Mouse (Mus musculus): ENCODE data around the gene Etv1. TPM values are rescaled to one million over a fixed set of nuclear protein-coding genes. Genes with fewer than 3 reads are reported as not detected.
"Not testable (repeated sequence)": the region's sequence is repeated elsewhere in the genome, so short reads cannot be mapped to it uniquely, and the experiment has no call there.

Gene Etv1
- polyA plus RNA-seq, 1 experiment from 2014 or later: 39.3 TPM

- Histone ChIP-seq H3K4me3 (no peak overlapping the region), H3K36me3 (no peaks in the 10 kb centered on the region), H3K9ac (replicated peaks) (no peak overlapping the region), H3K4me2 (replicated peaks) (no peak overlapping the region), H3K27ac (replicated peaks) (no peak overlapping the region), H3K27me3 (no peaks in the 10 kb centered on the region), H3K4me1 (no peaks in the 10 kb centered on the region), H3K9me3 (no peaks in the 10 kb centered on the region)
- 59% methylated on average over 10 of the region's 10 CpGs for WGBS
- no peak for ATAC-seq (replicated peaks)
Observed at GRCm38 (mm10) chr12:38824405-38824804, 45.2 kb downstream of the Etv1 start.

GRCm38 (mm10) chr12:38832981-38833380, 53.8 kb downstream of the Etv1 start:
- no peaks in the 10 kb centered on the region for H3K36me3 ChIP-seq
- WGBS: 92% methylated on average over 10 of the region's 10 CpGs

DNA sequence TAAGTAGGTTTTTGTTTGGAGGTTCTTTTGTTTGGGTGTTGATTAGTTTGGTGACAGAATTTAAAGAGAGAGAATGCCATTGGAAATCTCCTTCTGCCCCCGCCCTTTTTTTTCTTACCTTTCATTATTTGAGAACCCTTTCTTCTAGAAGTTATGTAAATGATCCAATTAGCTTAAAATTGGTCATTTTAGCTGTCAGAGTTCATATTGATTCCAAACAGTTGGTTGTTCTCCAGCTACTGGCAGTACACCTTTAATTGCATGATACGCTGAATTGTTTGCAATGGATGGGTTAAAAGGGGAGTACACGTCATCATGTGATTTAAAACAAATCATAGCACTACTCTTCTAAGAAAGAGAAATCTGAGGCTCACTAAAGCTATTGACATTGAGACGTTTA, 55.4 kb downstream of the Etv1 start:
- no peak overlapping the region for H3K4me3 ChIP-seq
- ATAC-seq (replicated peaks): no peak
- no peak overlapping the region for H3K9ac ChIP-seq (replicated peaks)
- 19% methylated on average over 4 of the region's 4 CpGs for WGBS
- H3K4me1 ChIP-seq: peaks cover 8% of the 10 kb centered on the region; the same call in 1 of the 2 replicates
- H3K9me3 ChIP-seq: no peaks in the 10 kb centered on the region
- no peak overlapping the region for H3K4me2 ChIP-seq (replicated peaks)
- no peak overlapping the region for H3K27ac ChIP-seq (replicated peaks)
- H3K27me3 ChIP-seq: no peaks in the 10 kb centered on the region
- no peaks in the 10 kb centered on the region for H3K36me3 ChIP-seq

More at GRCm38 (mm10) chr12:38832981-38833380, 53.8 kb downstream of the Etv1 start:
- Histone ChIP-seq H3K27ac (replicated peaks) (no peak overlapping the region), H3K9me3 (no peaks in the 10 kb centered on the region), H3K4me3 (no peak overlapping the region), H3K9ac (replicated peaks) (no peak overlapping the region), H3K4me2 (replicated peaks) (no peak overlapping the region), H3K4me1 (peaks cover 8% of the 10 kb centered on the region; the same call in 1 of the 2 replicates), H3K27me3 (no peaks in the 10 kb centered on the region)
- ATAC-seq (replicated peaks): no peak

DNA sequence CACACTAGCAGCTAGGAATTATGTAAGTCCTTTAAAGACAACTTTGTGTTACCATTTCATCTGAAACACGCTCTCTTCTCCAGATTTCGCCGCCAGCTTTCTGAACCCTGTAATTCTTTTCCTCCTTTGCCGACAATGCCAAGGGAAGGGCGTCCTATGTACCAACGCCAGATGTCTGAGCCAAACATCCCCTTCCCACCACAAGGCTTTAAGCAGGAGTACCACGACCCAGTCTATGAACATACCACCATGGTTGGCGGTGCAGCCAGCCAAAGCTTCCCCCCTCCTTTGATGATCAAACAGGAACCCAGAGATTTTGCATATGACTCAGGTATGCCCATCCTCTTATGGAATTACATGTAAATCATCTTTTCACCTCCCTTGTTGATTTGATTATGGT, 55.8 kb downstream of the Etv1 start:
- not testable (repeated sequence) for H3K4me1 ChIP-seq; H3K9me3 ChIP-seq; H3K4me2 ChIP-seq (replicated peaks); ATAC-seq (replicated peaks); H3K36me3 ChIP-seq; H3K9ac ChIP-seq (replicated peaks); H3K27ac ChIP-seq (replicated peaks); H3K4me3 ChIP-seq; H3K27me3 ChIP-seq
- 51% methylated on average over 7 of the region's 8 CpGs for WGBS

DNA sequence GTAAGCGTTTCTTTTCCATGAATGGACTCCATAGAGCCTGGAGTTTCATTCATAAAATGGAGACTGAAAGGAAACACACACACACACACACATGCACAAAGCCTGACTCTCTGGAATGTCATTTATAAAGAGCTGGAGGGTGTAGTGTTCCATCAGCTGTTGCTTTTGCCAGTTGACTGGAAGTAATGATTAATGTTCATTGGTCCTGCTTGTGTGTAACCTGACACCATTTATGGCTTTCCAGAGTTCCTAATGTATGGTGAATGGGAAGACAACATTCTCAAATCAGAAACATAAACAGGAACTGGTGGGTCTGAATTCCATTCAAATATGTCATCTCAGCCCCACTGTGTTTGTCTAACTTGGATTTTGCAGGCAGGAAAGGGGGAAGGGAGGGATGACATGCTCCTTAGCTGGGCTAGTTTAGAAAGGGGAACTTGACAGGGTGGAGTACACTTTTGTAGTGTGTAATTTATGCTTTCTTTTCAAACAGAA, 64.7 kb downstream of the Etv1 start:
- H3K9ac ChIP-seq (replicated peaks): no peak overlapping the region
- 9% methylated on average over 1 of the region's 1 CpGs for WGBS
- H3K4me2 ChIP-seq (replicated peaks): no peak overlapping the region
- H3K27ac ChIP-seq (replicated peaks): no peak overlapping the region
- no peak overlapping the region for H3K4me3 ChIP-seq
- H3K36me3 ChIP-seq: no peaks in the 10 kb centered on the region
- ATAC-seq (replicated peaks): peak; percentile 57; the same call in 1 of the 2 replicates
- no peaks in the 10 kb centered on the region; the same call in 1 of the 2 replicates for H3K4me1 ChIP-seq
- no peaks in the 10 kb centered on the region for H3K27me3 ChIP-seq
- H3K9me3 ChIP-seq: no peaks in the 10 kb centered on the region

DNA sequence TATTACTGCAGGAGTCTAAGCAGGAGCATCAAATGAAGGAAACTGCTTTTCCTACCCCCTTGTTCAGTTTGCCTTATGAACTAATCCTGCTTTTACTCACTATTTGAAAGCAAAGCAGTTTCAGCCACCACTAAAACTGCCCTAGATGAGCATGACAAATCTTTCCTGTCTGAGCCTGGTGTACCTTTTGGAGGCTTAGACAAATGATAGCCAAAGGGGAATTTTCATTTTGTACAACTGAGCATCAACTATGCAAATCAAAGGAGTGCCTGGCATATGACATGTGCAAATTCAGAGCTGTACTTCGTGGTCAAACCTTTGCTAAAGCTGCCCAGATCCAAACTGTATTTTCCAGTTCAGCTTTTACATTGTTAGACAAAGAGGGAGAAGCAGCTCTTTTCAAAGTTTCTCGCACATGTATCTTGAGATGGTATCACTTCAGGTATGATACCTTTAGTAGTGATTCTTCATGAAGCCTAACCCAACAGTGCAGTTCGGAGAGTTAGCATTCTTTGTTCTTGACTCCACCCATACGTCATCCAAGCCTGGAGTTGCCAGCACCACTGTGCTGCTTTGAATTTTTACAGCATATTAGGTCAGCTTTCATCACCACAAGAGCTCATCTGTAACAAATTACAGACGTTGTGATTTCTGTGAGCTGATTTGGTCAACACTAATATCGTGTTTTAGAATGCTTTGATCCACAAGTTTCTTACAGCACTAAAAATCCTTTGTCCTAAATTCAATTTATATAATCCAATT, 68.5 kb downstream of the Etv1 start:
- WGBS: 85% methylated on average over 6 of the region's 6 CpGs
- Histone ChIP-seq H3K4me1 (no peaks in the 10 kb centered on the region; the same call in 1 of the 2 replicates), H3K4me3 (no peak overlapping the region), H3K27me3 (no peaks in the 10 kb centered on the region), H3K4me2 (replicated peaks) (no peak overlapping the region), H3K9me3 (no peaks in the 10 kb centered on the region), H3K9ac (replicated peaks) (no peak overlapping the region), H3K36me3 (no peaks in the 10 kb centered on the region), H3K27ac (replicated peaks) (no peak overlapping the region)
- no peak for ATAC-seq (replicated peaks)

GRCm38 (mm10) chr12:38849994-38850393, 70.8 kb downstream of the Etv1 start:
- H3K27ac ChIP-seq (replicated peaks): no peak overlapping the region
- H3K27me3 ChIP-seq: no peaks in the 10 kb centered on the region
- no peak for ATAC-seq (replicated peaks)
- no peaks in the 10 kb centered on the region for H3K36me3 ChIP-seq
- 81% methylated on average over 5 of the region's 5 CpGs for WGBS
- no peak overlapping the region for H3K4me2 ChIP-seq (replicated peaks)
- peaks cover 10% of the 10 kb centered on the region for H3K4me1 ChIP-seq
- no peaks in the 10 kb centered on the region for H3K9me3 ChIP-seq
- H3K4me3 ChIP-seq: no peak overlapping the region
- H3K9ac ChIP-seq (replicated peaks): no peak overlapping the region

- no peak overlapping the region; the same call in 1 of the 2 replicates for H3K4me2 ChIP-seq (replicated peaks)
- peaks cover 12% of the 10 kb centered on the region for H3K4me1 ChIP-seq
- no peaks in the 10 kb centered on the region; the same call in 1 of the 2 replicates for H3K36me3 ChIP-seq
- no peak overlapping the region for H3K4me3 ChIP-seq
- ATAC-seq (replicated peaks): peak; percentile 68; the same call in 1 of the 2 replicates
- H3K27ac ChIP-seq (replicated peaks): no peak overlapping the region
- 5% methylated on average over 5 of the region's 5 CpGs for whole genome bisulfite sequencing
- no peaks in the 10 kb centered on the region for H3K9me3 ChIP-seq
- H3K9ac ChIP-seq (replicated peaks): 0 out of 2 replicates have a peak overlapping the region, but pooled peaks have one; percentile 5
- H3K27me3 ChIP-seq: no peaks in the 10 kb centered on the region
Observed at GRCm38 (mm10) chr12:38854274-38854673, 75.1 kb downstream of the Etv1 start.

GRCm38 (mm10) chr12:38854751-38855150, 75.6 kb downstream of the Etv1 start:
- Histone ChIP-seq H3K4me1 (peaks cover 12% of the 10 kb centered on the region), H3K9me3 (no peaks in the 10 kb centered on the region), H3K36me3 (no peaks in the 10 kb centered on the region; the same call in 1 of the 2 replicates), H3K27me3 (no peaks in the 10 kb centered on the region), H3K9ac (replicated peaks) (no peak overlapping the region), H3K4me3 (no peak overlapping the region), H3K4me2 (replicated peaks) (no peak overlapping the region), H3K27ac (replicated peaks) (no peak overlapping the region)
- no peak for ATAC-seq (replicated peaks)
- 20% methylated on average over 6 of the region's 6 CpGs for WGBS

DNA sequence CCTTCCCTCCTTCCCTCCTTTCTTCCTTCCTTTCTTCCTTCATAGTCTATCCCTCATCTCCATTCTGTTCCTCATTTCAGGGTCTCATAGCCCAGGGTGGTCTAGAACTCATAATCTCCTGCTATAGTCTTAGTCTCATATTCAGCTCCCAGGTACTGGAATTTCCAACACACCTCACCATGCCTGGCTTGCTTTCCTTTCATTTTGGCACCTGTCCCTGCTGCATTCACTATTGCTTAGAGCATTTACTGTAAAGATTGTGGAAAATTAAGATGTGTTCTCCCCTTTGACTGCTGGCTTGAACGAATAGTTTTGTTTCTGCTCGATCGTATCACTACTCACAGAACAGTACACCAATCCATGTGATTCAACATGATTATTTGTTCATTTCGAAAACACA, 80.5 kb downstream of the Etv1 start:
- Histone ChIP-seq H3K4me1 (peaks cover 14% of the 10 kb centered on the region), H3K27me3 (no peaks in the 10 kb centered on the region), H3K27ac (replicated peaks) (no peak overlapping the region), H3K4me2 (replicated peaks) (no peak overlapping the region), H3K36me3 (no peaks in the 10 kb centered on the region; the same call in 1 of the 2 replicates), H3K4me3 (no peak overlapping the region), H3K9me3 (no peaks in the 10 kb centered on the region), H3K9ac (replicated peaks) (no peak overlapping the region)
- WGBS: 75% methylated on average over 4 of the region's 4 CpGs
- no peak for ATAC-seq (replicated peaks)

- H3K27ac ChIP-seq (replicated peaks): 0 out of 2 replicates have a peak overlapping the region, but pooled peaks have one; percentile 42
- no peak overlapping the region for H3K4me2 ChIP-seq (replicated peaks)
- ATAC-seq (replicated peaks): peak; percentile 53
- no peaks in the 10 kb centered on the region for H3K27me3 ChIP-seq
- H3K4me3 ChIP-seq: no peak overlapping the region
- H3K4me1 ChIP-seq: peaks cover 9% of the 10 kb centered on the region; the same call in 1 of the 2 replicates
- H3K36me3 ChIP-seq: no peaks in the 10 kb centered on the region; the same call in 1 of the 2 replicates
- H3K9ac ChIP-seq (replicated peaks): no peak overlapping the region
- whole genome bisulfite sequencing: 23% methylated on average over 7 of the region's 7 CpGs
- no peaks in the 10 kb centered on the region for H3K9me3 ChIP-seq
Observed at GRCm38 (mm10) chr12:38860168-38861115, 81.3 kb downstream of the Etv1 start.

DNA sequence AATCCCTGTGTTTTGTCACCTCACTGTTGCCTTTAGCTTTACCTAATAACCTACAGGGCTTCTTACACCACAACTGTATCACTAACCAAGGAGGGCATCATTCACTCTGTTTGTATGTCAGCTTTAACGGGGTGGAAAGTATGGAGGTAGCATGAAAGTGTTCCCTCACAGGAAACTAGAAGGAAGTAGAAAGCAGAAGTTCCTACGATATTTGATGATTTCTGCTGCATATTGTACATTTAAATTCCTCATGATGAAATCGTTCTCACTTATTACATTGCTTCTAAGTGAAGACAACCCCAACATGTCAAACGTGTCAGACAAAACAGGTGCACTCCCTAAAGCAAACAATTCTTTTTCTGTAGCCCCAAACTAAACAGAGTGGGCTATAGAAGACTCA, 84.2 kb downstream of the Etv1 start:
- H3K9me3 ChIP-seq: no peaks in the 10 kb centered on the region
- no peak overlapping the region for H3K4me2 ChIP-seq (replicated peaks)
- H3K4me1 ChIP-seq: peaks cover 9% of the 10 kb centered on the region; the same call in 1 of the 2 replicates
- no peak overlapping the region for H3K27ac ChIP-seq (replicated peaks)
- H3K36me3 ChIP-seq: no peaks in the 10 kb centered on the region
- ATAC-seq (replicated peaks): no peak
- no peaks in the 10 kb centered on the region for H3K27me3 ChIP-seq
- no peak overlapping the region for H3K4me3 ChIP-seq
- H3K9ac ChIP-seq (replicated peaks): no peak overlapping the region
- 77% methylated on average over 4 of the region's 4 CpGs for WGBS

Measured in forebrain, embryonic 15.5 days (tissue).